Comparison of ENCODE assay signal across 11 mouse cellular contexts in the genomic region with DNA sequence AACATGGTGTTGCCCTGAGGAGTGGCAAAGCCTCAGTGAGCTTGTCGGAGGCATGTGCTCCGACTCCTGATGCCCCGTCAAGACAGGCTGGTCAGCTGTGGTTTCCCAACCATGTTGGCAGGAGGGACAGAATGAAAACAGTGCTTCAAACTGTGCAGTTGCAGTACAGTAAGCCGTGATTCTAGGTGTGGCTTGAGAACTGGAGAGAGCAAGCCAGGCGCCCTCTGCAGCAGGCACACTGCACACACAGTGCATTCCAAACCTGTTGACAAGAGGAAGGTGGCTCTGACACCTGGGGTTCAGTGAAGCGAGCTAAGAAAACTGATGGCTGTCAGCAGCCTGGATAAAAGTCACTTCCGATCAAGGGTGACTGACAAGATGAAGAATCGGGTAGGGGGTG. TPM values are rescaled to one million over a fixed set of nuclear protein-coding genes. Genes with fewer than 3 reads are reported as not detected.
DNase-seq lines count a peak whose midpoint lies in the region; ATAC-seq and TF ChIP-seq lines count a peak whose summit lies in the region.
"Had no signal": no experiment of that assay in that cellular context is flagged by ENCODE, and none has a peak within 500 bp of the region (broad histone marks: within the 10 kb centered on the region; RNA-seq: fewer than 3 reads in every experiment).

No protein-coding gene starts in this region.

- TF ChIP-seq CTCF in lung, postnatal 0 days (IDR thresholded peaks at IDR 0.05) = peak; percentile 58

- H3K27ac ChIP-seq in kidney, embryonic 14.5 days (ENCODE audit: low read depth, low read length) = no peak overlapping the region
- H3K27ac ChIP-seq in lung, postnatal 0 days (ENCODE audit: low read length) = no peak overlapping the region
- H3K27ac ChIP-seq: heart, embryonic 13.5 days; lung, embryonic 15.5 days had no signal

- no peaks in the 10 kb centered on the region for H3K27me3 ChIP-seq in kidney, embryonic 14.5 days (ENCODE audit: control insufficient read depth, insufficient read depth, low read length)
- no peaks in the 10 kb centered on the region for H3K27me3 ChIP-seq in lung, postnatal 0 days (replicated peaks; ENCODE audit: insufficient read depth, low read length)
- H3K27me3 ChIP-seq: heart, embryonic 13.5 days; lung, embryonic 15.5 days had no signal

- H3K36me3 ChIP-seq in kidney, embryonic 14.5 days (ENCODE audit: control insufficient read depth, insufficient read depth, low read length) = no peaks in the 10 kb centered on the region
- no peaks in the 10 kb centered on the region for H3K36me3 ChIP-seq in lung, postnatal 0 days (ENCODE audit: insufficient read depth, low read length)
- H3K36me3 ChIP-seq: heart, embryonic 13.5 days; lung, embryonic 15.5 days had no signal

- no peak overlapping the region for H3K9ac ChIP-seq in kidney, embryonic 14.5 days (ENCODE audit: low read depth, low read length)
- H3K9ac ChIP-seq in lung, postnatal 0 days (replicated peaks; ENCODE audit: low read depth) = no peak overlapping the region
- H3K9ac ChIP-seq: heart, embryonic 13.5 days; lung, embryonic 15.5 days had no signal

- H3K9me3 ChIP-seq in kidney, embryonic 14.5 days (ENCODE audit: control insufficient read depth, low read length) = no peaks in the 10 kb centered on the region
- H3K9me3 ChIP-seq in lung, postnatal 0 days (ENCODE audit: low read length) = no peaks in the 10 kb centered on the region
- H3K9me3 ChIP-seq: heart, embryonic 13.5 days; lung, embryonic 15.5 days had no signal

- no peak for ATAC-seq in kidney, embryonic 14.5 days (ENCODE audit: low FRiP score, low TSS enrichment)
- ATAC-seq in lung, postnatal 0 days = peak; percentile 47
- ATAC-seq: forebrain, embryonic 14.5 days had no signal

- no peak overlapping the region for H3K4me3 ChIP-seq in kidney, embryonic 14.5 days (ENCODE audit: low read length)
- H3K4me3 ChIP-seq in lung, postnatal 0 days (ENCODE audit: low read depth, low read length) = no peak overlapping the region
- H3K4me3 ChIP-seq: heart, embryonic 13.5 days; lung, embryonic 15.5 days had no signal

- DNase-seq in adrenal gland, postnatal 10 days = peak; percentile 20
- no peak for DNase-seq in adrenal gland, postnatal 25 days
- peak; percentile 43 for DNase-seq in kidney, adult 18-20 months
- peak; percentile 44 for DNase-seq in forelimb bud, embryonic 11.5 days (ENCODE audit: low read depth, low spot score)
- DNase-seq in lung, postnatal 0 days (ENCODE audit: low spot score) = peak; percentile 58
- no peak for DNase-seq in cerebellum, adult 9-11 months
- DNase-seq in c-Kit-positive CD71-positive TER-119-positive erythroid progenitor cells, embryonic 14.5 days (ENCODE audit: low spot score) = no peak

- no peak for TF ChIP-seq EP300 in lung, postnatal 0 days (IDR thresholded peaks at IDR 0.05)

- WGBS in kidney, embryonic 14.5 days = 60% methylated on average over 8 of the region's 8 CpGs
- WGBS in lung, postnatal 0 days = 50% methylated on average over 8 of the region's 8 CpGs

- H3K4me1 ChIP-seq in kidney, embryonic 14.5 days (ENCODE audit: control insufficient read depth, insufficient read depth, low read length) = no peaks in the 10 kb centered on the region
- H3K4me1 ChIP-seq in lung, postnatal 0 days (ENCODE audit: insufficient read depth, low read depth, low read length) = no peaks in the 10 kb centered on the region
- H3K4me1 ChIP-seq: lung, embryonic 15.5 days had no signal

- no peak overlapping the region for H3K4me2 ChIP-seq in kidney, embryonic 14.5 days (replicated peaks; ENCODE audit: low read depth, low read length)
- no peak overlapping the region for H3K4me2 ChIP-seq in lung, postnatal 0 days (replicated peaks; ENCODE audit: low read depth, low read length)
- H3K4me2 ChIP-seq: heart, embryonic 13.5 days; lung, embryonic 15.5 days had no signal

RNA-seq across cellular contexts. Expression of a gene that starts 58.1 kb away (rescaled TPM):
- 1,000 to 10,000 TPM; 1,406 to 1,408 TPM for total RNA-seq in adrenal gland, postnatal 10 days (2021)
- 1,081 and 1,170 TPM in 2 replicates for total RNA-seq in adrenal gland, postnatal 25 days (2021)
- 1,503 and 2,103 TPM in 2 replicates for polyA plus RNA-seq in kidney, embryonic 14.5 days (2014; fragmentation: Nextera tagmentation; extraction: Ambion mirVana)
- polyA plus RNA-seq in lung, postnatal 0 days (2015; fragmentation: Nextera tagmentation; extraction: Ambion mirVana) = 860 and 899 TPM in 2 replicates

Comparison
In these comparisons a context has a peak if more than half of its experiments do, and no peak if none do; other contexts are left out.
1. DNase-seq: peak in adrenal gland, postnatal 10 days (single experiment), kidney, adult 18-20 months (single experiment), forelimb bud, embryonic 11.5 days (single experiment) and lung, postnatal 0 days (single experiment); none in adrenal gland, postnatal 25 days (single experiment), cerebellum, adult 9-11 months (single experiment) and c-Kit-positive CD71-positive TER-119-positive erythroid progenitor cells, embryonic 14.5 days (single experiment).